Mouse (Mus musculus) layer of hippocampus, postnatal 10 days (tissue): Measurements from ENCODE around the gene Pex19. TPM values are rescaled to one million over a fixed set of nuclear protein-coding genes. Genes with fewer than 3 reads are reported as not detected.

Experiments used
- DNase-seq, 2 experiments: peaks; one replicate each; pipeline ENCODE4 v3.0.0; 2021; ENCODE audit warnings: low spot score in 2 of 2
- total RNA-seq, 2 experiments: library from RNA; stranded (reverse); gene quantifications; 2 replicates each; pipeline ENCODE4 v1.2.3; 2021

The Pex19 gene
- total RNA-seq, 2 experiments from 2014 or later = 105 to 106 TPM

DNA sequence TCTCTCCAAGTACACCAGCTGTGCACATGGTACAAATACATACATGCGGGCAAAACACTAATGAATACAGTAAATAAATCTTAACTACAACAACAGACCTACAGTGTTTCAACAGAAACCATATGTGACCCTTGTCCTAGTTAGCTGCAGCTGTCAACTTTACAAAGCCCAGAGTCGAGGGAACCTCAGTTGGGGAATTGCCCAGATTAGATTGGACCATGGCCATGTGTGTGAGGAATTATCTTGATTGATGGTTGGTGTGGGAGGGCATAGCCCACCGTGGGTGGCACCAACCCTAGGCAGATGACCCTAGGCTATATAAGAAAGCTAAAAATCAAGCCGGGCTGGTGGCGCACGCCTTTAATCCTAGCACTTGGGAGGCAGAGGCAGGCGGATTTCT lies 5.8 kb downstream of the Pex19 start:
- DNase-seq = no peak

DNA sequence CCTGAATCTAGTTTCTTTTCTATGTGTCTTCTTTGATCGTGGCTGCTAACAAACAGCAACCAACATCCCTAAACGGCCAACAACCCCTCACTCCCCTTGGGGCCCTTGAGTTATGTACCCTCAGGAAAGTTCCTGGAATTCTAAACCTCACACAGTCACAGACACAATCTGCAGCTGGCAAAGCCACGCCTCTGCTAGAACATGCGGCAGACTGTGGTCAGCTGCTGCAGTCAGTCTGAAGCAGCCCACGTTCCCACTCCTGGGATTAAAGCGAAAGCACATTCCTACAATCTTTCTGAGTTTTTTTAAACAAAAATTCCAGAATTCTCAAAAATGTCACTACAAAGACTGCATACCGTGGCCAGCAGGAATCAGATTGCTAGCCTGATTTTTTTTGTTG lies 7.0 kb downstream of the Pex19 start:
- DNase-seq = no peak

DNA sequence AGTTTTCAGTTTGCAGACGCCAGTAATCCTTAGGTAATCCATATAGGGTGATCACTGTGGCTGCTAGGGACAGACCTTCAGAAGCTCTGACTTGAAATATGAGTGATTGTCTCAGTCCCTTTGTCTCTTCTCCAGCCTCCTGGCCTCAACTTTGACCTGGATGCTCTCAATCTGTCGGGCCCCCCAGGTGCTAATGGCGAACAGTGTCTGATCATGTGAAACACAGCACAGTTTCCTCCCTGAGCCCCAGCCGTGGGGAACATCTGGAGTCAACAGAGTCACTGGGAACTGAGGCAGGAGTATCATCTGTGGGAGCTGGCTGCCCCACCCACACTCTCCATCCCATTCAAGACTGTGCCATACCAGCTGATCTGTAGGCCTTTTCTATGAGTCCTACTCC lies 7.5 kb downstream of the Pex19 start:
- DNase-seq = no peak

DNA sequence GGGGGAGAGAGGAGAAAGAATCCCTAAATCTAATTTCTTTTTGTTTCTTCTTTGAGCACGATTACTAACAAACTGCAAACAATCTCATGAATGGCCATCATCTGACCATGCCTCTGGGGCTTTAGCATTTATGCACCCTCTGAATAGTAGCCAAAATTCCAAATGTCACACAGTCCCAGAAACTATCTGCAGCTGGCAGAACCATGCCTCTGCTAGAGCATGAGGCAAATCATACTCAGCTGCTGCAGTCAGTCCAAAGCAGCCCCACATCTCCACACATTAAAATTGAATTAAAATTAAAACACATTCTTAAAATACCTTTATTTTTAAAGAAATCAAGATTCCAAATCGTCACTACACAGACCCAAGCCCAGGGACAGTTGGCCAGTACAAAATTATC lies 13.6 kb downstream of the Pex19 start:
- DNase-seq = no peak

DNA sequence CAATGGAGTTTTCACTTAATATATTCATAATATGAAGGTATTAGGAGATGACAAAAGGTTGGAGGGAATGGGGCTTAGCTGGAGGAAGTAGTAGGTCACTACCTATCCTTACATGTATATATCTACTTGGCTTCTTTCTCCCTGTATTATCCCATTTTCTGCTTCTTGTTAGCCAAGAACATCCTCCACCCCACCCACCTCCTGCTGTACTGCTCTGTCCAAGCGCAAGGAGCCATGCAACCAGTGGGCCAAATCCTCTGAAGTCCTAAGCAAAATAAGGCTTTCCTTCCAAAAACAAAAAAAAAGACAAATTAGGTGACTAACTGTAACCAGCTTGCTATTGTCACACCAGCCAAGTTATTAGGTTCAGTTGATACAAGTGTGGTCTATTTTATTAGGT lies 14.3 kb downstream of the Pex19 start:
- DNase-seq = no peak

DNA sequence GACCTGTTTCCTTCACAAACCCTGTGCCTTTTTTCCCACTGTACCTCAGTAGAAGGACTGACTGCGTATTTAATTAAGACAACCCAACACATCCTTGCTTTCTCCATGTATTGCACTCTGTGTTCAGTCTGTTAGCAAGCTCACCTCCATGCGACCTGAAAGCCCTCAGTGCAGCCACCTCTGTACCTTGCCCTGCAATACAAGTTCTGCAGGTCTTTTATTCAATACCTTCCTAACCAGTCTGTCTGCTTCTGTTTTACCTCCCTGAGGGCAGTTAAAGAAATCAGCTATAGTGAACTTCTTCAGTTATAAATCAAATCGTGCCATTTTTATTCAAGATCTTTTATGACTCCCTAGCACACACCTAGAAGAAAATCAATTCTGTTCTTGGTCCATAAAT lies 15.0 kb downstream of the Pex19 start:
- DNase-seq = no peak

DNA sequence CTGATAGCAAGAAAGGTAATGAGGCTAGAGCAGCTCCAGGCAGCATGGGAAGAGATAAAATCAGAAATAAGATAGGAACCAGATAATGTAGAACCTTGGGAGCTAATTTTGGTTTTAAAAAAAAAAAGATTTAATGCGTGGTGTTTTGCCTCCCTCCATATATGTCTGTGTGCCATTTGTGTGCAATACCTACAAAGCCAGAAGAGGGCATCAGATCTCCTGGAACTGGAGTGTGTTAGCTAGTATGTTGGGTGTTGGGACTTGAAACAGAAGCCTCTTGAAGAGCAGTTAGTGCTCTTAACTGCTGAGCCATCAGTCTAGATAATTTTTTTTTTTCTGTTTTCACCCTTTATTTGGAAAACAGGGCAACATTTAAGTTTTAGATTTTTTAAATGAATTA lies 17.0 kb downstream of the Pex19 start:
- peak; percentile 56 to 68 for DNase-seq

DNA sequence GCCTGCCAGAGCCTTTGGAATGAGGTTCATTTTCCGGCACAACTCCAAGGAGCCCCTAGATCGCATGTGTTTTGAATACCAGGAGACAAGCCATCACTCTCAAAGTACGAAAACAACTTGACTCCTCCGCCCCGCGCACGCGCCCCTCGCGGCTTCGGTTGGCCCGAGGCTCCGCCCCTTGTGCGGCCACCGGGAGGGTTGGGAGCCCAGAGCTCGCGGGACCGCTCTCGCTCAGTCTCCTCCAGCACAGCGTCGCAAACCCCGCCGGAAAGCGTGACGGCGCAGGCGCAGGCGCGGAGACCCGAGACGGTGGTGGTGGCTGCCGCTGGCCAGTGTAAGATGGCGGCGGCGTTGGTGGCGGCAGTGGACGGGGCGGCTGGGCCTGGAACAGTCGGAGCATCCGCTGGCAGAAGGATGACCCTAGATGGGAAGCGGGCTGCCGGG lies 21.3 kb downstream of the Pex19 start, which contains the start of gene Dcaf8:
Gene Dcaf8 (plus strand): TSS at position 250 of the 444 bp plus-strand sequence.
- peak; percentile 94 to 97 for DNase-seq

DNA sequence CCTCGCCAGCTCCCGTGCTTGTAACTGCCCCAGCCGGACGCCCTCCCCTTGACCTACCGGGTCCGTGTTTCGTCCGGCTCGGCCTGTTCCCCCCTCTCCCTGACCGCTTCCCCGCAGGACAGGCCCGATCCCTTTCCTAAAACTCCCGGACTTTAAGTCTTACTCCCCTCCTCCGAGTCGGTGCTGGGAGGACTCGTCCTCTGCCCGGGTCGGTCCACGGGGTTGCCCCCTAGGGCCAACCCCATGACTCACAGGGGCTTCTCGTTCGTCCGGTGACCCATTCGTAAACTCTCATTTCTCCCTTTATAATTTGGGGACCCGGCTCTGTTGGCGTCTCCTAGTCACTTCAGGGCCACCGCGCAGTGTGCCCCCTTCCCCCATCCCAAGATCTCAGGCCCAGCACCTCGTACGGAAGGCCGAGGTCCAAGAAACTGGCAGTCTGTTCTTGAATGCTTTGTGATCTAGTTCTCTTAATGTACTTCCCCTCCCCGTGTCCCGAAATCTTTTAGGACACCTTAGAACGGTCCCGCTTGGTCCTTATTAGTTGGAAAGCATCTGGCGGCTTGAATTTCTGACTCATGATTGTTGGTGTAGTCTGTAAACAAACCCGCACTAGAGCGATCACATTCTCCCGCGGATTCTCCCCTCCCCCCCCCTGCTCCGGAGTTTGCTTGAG lies 21.9 kb downstream of the Pex19 start:
- peak; percentile 25 to 44 for DNase-seq

DNA sequence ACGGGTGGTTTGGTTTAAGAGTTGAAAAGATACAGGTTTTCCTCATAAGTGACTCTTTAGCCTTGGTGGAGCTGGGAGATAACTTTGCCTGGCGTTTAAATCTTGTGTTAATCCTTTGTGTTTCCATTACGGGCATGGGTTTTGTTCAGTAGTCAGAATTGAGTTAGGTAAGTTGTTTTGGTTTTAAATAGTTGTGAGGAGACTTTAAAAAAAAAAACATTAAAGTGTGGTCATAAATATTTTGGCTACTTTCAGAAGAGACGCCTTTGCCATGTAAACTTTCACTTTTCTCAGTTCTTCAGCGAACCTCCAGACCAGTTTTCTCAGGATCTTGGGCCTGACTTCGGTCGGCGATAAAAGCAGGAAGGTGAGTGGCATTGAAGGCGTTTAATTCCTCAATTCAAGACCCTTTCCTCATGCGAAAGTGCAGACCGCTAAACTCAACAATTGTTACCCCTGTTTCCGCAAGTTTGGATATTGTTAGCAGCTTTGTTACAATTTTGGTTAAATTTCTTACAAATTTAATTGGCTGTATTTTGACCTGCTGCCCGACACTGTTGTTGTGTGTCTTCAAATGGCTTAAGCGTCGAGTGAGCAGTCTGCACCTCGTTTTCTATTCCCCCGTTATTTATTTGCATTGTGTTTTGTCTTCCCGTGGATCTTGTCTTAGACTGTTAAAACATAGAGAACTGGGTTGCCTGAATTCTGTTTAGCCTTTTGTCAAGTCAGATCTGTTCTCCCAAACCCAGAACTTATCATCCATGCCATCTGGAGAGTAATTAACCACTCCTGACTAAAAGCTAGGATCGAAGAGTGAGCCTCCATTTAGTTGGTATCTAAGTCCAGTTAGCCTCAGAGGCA lies 22.6 kb downstream of the Pex19 start:
- DNase-seq = no peak

DNA sequence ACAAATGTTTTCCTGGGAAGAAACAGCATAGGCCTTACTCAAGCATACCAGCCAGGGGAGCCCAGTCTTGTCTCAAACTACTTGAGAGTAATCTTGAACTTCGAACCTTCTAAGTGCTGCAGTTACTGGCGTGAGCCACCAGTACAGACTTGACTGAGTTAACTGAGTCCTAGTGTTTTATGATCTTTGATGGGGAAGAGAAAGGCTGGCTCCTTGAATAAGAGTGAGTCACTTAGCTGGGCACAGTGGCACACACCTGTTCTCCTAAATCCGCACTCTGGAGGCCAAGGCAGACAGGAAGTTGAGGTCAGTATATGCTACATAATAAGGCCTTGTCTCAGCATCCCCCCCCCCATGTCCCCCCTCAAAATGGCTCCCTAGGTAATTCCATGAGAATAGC lies 28.0 kb downstream of the Pex19 start:
- DNase-seq = no peak

DNA sequence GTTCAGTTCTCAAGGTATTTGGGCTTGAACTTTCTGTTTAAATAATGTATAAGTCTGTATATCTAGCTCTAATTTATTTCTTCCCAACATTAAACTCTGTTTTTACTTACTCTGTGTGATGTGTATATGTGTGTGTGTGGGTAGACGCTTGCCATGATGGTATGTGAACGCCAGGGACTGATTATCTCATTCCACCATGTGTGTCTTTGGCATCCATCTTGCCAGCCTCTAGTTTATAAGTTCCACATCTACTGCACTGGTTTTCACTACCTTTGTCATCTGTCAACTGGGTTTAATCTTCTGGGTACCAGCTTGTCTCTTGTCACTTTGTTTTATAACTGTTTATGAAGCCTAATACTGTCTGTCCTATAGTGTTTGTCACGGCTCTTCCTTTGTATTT lies 29.0 kb downstream of the Pex19 start:
- no peak for DNase-seq

DNA sequence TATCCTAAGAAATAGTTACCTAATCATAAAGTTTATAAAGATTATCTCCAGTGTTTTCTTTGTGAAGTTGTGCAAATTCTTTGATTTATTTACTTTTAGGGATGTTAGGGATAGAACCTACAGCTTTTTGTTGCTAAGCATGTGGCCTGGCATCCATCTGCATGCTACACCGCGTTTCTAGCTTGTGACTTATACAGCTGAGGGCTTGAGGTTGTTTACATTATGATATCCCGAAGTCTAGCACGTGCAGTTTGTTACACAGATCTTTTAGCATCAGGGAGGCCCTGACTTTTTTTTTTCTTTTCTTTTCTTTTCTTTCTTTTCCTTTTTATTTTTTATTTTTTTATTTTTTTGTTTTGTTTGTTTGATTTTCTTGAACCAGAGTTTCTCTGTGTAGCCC lies 33.4 kb downstream of the Pex19 start:
- no peak for DNase-seq

DNA sequence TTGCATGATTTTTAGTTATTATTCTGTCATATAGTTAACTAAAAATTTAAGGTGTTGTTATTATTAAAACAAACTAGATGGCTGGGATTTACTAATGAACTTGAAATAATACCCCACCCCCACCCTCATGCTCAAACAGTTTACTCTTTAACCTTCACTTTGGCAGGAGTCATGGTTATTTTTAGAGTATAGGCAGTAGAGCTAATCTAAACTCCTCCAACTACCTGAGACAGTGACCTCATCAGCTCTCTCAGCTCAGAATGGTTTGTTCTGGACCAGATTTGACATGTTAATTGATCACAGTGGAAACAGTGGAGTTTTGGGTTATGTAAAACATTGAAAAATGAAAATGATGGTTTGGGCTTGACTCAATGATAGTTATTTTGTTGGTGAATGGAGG lies 34.0 kb downstream of the Pex19 start:
- no peak for DNase-seq

DNA sequence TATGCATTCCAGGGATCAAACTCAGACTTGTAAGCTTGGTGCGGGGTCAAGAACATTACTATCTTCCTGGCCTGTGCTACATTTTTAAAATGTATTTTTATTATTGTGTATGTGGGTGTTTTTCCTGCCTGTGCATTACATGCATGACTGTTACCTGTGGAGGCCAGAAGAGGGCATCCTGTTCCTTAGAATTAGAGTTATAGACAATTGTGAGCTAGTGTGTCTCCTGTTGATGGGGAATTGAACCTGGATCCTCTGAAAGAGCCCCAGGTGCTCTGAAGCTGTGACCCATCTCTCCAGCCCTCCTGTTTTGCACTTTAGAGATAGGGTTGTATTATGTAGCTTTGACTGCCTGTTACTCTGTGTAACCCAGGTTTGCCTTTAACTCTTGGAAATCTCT lies 35.5 kb downstream of the Pex19 start:
- no peak for DNase-seq

DNA sequence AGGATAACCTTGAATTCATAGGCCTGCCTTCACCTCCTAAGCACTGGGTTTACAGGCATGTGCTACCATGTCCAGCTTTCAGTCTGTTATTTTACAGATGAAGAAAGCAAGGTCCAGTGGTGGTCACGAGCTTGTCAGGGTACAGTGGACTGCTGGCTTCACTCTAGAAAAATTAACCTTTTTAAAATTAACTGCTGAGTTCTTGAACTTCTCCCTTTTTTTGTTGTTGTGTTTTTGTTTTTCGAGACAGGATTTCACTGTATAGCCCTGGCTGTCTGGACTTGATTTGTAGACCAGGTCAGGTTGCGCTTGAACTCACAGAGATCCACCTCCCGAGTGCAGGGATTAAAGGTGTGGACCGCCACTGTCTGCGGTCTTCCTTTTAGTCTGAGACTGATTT lies 36.4 kb downstream of the Pex19 start:
- DNase-seq = no peak

DNA sequence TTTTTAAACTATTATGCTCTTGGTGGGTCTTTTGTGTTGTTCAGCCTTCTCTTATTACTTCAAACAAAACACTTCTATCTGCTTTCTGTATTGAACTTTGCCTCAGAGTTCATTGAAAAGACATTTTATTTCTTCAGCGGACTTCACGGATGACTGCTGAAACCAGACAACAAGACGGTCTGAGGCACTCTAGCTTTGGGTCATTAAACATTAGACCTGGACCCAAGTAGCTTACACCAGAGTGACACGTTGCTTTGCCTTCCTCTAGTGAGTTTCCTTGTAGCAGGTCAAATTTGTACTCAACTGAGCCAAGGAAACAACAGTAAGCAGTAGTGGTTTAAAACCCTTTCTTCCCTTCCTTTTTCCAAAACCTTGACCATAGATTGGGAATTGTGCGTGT lies 41.4 kb downstream of the Pex19 start:
- no peak for DNase-seq

DNA sequence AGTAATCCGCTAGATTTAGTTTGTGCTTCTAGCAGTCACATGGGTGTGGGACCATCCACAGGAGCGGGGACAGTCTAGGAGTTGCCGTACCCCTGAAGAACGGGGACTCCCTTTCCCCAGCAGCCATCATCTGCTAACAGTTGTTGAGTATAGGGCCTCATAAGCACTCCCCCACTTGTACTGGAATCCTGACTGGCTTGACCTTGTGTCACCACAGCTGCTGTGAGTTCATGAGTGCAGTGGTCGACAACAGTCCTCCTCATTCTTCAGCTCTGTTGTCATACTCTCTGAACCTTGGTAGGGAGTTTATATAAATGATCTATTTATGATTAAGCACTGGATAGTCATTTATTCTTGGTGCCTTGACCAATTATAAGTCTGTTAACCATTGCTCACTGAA lies 43.3 kb downstream of the Pex19 start:
- no peak for DNase-seq

DNA sequence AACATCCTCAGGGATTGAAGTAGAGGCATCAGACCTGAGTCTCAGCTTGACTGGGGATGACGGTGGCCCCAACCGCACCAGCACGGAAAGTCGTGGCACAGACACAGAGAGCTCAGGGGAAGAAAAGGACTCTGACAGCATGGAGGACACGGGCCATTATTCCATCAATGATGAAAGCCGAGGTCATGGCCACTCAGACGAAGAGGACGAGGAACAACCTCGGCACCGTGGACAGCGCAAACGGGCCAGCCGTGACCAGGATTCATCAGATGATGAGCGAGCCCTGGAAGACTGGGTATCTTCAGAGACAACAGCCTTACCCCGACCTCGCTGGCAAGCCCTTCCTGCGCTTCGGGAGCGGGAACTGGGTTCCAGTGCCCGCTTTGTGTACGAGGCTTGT lies 45.8 kb downstream of the Pex19 start:
- no peak for DNase-seq

DNA sequence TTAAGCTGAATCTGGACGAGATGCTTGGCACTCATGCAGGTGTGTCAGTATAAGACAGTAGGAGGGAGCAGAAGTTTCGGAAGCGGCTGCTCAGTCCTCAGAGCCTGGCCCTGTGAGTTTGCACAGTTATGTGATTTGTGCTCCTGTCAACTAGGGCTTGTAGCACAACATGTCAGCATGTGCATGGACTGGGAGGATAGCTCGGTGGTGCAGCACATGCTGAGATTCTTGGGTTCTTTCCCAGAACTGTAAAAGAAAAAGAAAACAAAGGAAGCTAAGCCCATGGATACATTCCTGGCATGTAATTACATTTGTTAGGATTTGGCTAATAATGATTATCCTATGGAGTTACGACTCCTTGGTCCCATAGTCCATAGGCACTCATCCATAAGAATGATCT lies 46.6 kb downstream of the Pex19 start:
- DNase-seq = no peak

DNA sequence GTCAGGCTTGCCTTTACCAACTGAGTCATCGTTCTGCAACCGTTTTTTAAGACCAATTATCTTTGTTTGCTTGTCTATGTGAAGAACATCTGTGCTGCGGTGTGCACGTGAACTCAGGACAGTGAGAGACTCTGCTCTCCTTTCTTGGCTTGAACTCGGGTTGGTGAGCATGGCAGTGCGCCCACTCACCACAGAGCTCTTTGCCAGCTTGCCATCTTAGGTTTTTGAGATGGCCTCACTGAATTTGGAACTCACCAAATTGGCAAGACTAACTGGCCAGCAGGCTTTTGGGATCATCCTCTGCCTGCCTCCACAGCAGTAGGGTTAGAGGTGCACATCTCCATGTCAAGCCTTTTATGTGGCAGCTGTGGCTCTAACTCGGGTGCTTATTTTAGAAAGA lies 51.2 kb downstream of the Pex19 start:
- DNase-seq = no peak

DNA sequence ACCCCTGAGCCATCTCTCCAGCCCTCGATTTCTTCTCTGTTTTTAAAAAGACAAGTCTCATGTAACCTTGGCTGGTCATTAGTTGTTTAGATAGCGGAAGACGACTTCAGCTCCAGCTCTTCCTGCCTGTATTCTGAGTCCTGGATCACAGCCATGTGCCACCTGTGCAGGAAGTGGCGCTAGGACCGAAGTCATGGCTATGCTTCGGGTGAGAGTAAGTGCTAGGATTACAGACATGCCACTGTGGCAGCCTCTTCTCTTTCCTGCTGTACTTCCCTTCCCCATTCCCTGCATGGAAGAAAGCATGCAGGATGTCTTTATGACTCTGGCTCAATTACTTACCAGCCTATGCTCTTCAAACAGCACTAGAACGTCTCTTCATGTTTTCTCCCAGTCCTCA lies 52.5 kb downstream of the Pex19 start:
- DNase-seq = no peak

DNA sequence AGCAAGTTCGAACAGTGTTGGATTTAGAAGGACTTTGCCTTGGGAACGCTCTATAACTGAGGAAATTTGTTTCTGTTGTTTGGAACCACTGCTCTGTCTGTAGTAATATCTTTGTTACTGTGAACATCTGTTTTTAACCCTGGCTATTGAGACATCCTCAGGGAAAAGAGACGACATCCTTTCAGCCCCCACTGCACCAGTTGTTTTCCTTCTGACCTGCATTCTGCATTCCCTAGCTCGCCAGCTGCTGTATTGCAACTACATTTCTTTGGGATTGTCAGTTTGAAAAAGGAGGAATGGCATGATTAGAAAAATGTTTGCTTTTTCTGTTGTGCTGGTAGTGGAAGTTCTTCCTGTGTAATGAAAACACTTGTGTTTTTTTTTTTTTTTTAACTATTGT lies 54.3 kb downstream of the Pex19 start:
- no peak for DNase-seq
